Comparison of ENCODE assay signal across 8 mouse cellular contexts in the genomic region with DNA sequence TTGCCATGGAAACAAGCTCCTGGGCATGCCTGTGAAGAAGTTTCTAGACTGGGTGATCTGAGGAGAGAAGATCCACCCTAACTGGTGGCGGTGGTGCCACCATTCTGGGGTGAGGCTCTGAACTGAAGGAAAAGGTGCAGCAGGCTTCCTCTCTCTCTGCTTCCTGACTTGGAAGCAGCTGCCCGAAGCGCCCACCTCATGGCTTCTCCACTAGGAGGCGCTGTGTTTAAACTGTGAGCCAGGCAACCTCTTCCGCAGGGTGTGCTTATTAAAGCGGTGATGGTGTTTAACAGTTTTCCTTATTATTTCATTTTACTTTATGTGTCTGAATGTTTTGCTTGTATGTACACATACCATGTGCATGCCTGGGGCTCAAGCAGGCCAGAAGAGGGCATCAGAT.
A peak's percentile ranks its signal among the peaks of the same experiment; 100 is the strongest.
DNase-seq lines count a peak whose midpoint lies in the region; ATAC-seq and TF ChIP-seq lines count a peak whose summit lies in the region.

No protein-coding gene starts in this region.

- H3K27ac ChIP-seq in hindbrain, embryonic 11.5 days (ENCODE audit: low read depth, low read length) = no peak overlapping the region
- H3K27ac ChIP-seq in hindbrain, embryonic 16.5 days (ENCODE audit: low read depth, low read length) = no peak overlapping the region

- peak; percentile 56 for DNase-seq in hindbrain, embryonic 11.5 days (ENCODE audit: low spot score)
- DNase-seq in right cerebral cortex, adult 18-20 months = peak; percentile 42
- DNase-seq in right cerebral cortex, postnatal 25 days = no peak
- DNase-seq in brain, embryonic 14.5 days (ENCODE audit: low read depth) = peak; percentile 56
- peak; percentile 36 for DNase-seq in retina, postnatal 1 day
- DNase-seq in gastrocnemius, adult 8-10 months (ENCODE audit: low spot score in 2 of 2) = no peak
- DNase-seq in urinary bladder, postnatal 36 days (ENCODE audit: low spot score in 2 of 2) = no peak

- TF ChIP-seq CTCF in brain, embryonic 14.5 days (IDR thresholded peaks at IDR 0.05; ENCODE audit: borderline replicate concordance, extremely low read depth, insufficient read depth, insufficient read length) = peak; percentile 60

- H3K9me3 ChIP-seq in hindbrain, embryonic 11.5 days (ENCODE audit: control insufficient read depth, low read length) = no peaks in the 10 kb centered on the region
- H3K9me3 ChIP-seq in hindbrain, embryonic 16.5 days (ENCODE audit: control insufficient read depth, low read length) = no peaks in the 10 kb centered on the region

- WGBS in hindbrain, embryonic 11.5 days = 52% methylated on average over 6 of the region's 6 CpGs
- 55% methylated on average over 6 of the region's 6 CpGs for WGBS in hindbrain, embryonic 16.5 days

- H3K4me1 ChIP-seq in hindbrain, embryonic 11.5 days (replicated peaks; ENCODE audit: control insufficient read depth, insufficient read depth, low read length) = no peaks in the 10 kb centered on the region
- no peaks in the 10 kb centered on the region for H3K4me1 ChIP-seq in hindbrain, embryonic 16.5 days (ENCODE audit: control insufficient read depth, insufficient read depth, low read depth, low read length)

- no peak overlapping the region for H3K4me2 ChIP-seq in hindbrain, embryonic 11.5 days (replicated peaks; ENCODE audit: low read depth, low read length)
- no peak overlapping the region for H3K4me2 ChIP-seq in hindbrain, embryonic 16.5 days (ENCODE audit: low read length)

- no peak for ATAC-seq in hindbrain, embryonic 11.5 days (ENCODE audit: low FRiP score)
- no peak for ATAC-seq in hindbrain, embryonic 16.5 days

- no peak for TF ChIP-seq POLR2A in brain, embryonic 14.5 days (IDR thresholded peaks at IDR 0.05; ENCODE audit: borderline replicate concordance, extremely low read depth, insufficient read depth, insufficient read length, poor library complexity, severe bottlenecking)

- no peaks in the 10 kb centered on the region for H3K36me3 ChIP-seq in hindbrain, embryonic 11.5 days (ENCODE audit: control insufficient read depth, insufficient read depth, low read length)
- no peaks in the 10 kb centered on the region for H3K36me3 ChIP-seq in hindbrain, embryonic 16.5 days (ENCODE audit: control insufficient read depth, insufficient read depth, low read length)

- no peak overlapping the region for H3K4me3 ChIP-seq in hindbrain, embryonic 11.5 days (ENCODE audit: low read depth, low read length)
- no peak overlapping the region for H3K4me3 ChIP-seq in hindbrain, embryonic 16.5 days (ENCODE audit: low read length)

- H3K9ac ChIP-seq in hindbrain, embryonic 11.5 days (ENCODE audit: low read depth, low read length) = no peak overlapping the region
- no peak overlapping the region for H3K9ac ChIP-seq in hindbrain, embryonic 16.5 days (ENCODE audit: low read depth, low read length)

- no peaks in the 10 kb centered on the region for H3K27me3 ChIP-seq in hindbrain, embryonic 11.5 days (ENCODE audit: control insufficient read depth, insufficient read depth, low read length)
- H3K27me3 ChIP-seq in hindbrain, embryonic 16.5 days (replicated peaks; ENCODE audit: control insufficient read depth, insufficient read depth, low read length) = no peaks in the 10 kb centered on the region

Comparison
In these comparisons a context has a peak if more than half of its experiments do, and no peak if none do; other contexts are left out.
1. DNase-seq: peak in hindbrain, embryonic 11.5 days (single experiment), right cerebral cortex, adult 18-20 months (single experiment), brain, embryonic 14.5 days (single experiment) and retina, postnatal 1 day (single experiment); none in right cerebral cortex, postnatal 25 days (single experiment), gastrocnemius, adult 8-10 months (0 of 2) and urinary bladder, postnatal 36 days (0 of 2).